Mouse (Mus musculus): ENCODE data around the gene Samd5. TPM values are rescaled to one million over a fixed set of nuclear protein-coding genes. Genes with fewer than 3 reads are reported as not detected.

Samd5 gene
- polyA plus RNA-seq, 1 experiment from 2014 or later, result 15.3 TPM

DNA sequence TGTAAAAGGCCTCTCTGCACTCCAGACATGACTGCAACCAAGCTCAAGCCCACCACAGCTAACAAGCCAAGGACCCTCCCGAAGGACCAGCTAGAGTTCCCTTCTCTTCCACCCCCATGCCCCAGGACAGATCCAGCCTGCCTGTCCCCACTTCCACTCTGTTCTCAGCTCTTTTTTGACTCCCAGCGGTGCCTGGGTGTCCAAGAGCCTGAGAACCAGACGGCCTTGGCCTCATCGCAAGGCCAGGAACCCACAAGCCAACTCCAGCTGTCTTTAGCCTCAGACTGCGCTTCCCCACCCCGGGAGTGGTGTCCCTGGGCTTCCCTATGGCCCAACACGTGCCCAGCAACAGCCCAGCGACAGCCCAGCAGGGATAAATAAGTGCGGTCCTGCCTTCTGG lies 23.1 kb upstream of the Samd5 start:
- Histone ChIP-seq H3K4me3 (ENCODE audit: low read depth, low read length) (no peak overlapping the region), H3K4me2 (no peak overlapping the region), H3K4me1 (ENCODE audit: insufficient read depth) (no peaks in the 10 kb centered on the region), H3K27me3 (ENCODE audit: insufficient read depth, low read length) (no peaks in the 10 kb centered on the region), H3K36me3 (ENCODE audit: insufficient read depth) (no peaks in the 10 kb centered on the region), H3K9me3 (ENCODE audit: low read depth, low read length) (no peaks in the 10 kb centered on the region), H3K27ac (ENCODE audit: low read depth) (no peak overlapping the region), H3K9ac (no peak overlapping the region)
- WGBS, result 80% methylated on average over 9 of the region's 9 CpGs
- TF ChIP-seq CTCF (IDR thresholded peaks at IDR 0.05; ENCODE audit: low read depth), result no peak
- DNase-seq (no peak), ATAC-seq (ENCODE audit: insufficient read depth) (no peak)

DNA sequence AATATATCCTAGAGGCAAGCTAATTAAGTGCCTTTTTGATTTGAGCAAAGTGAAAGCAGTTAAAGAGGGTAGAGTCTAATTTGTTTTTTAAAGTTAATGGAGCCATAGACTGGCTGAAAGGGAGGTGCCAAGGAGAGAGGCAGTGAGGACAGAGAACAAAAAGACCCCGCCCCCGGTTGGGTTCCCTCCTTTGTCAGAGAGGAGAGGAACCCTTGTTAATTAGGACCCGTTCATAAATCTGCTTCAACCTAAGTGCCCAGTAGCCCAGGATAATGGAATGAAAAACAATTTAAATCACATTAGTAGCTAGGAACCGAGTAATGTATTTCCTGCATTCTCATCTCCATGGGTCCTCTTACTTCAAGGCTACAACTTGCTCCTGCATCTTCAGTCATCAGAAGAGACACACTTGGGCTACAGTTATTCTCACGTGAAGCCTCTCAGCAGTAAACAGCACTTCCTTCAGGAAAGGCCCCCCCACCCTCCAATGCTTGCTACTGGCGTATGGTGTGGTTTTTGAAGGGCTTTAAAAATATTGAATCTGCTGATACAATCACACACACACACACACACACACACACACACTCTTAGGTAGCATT lies 21.6 kb upstream of the Samd5 start:
- Histone ChIP-seq H3K9me3 (ENCODE audit: low read depth, low read length) (no peaks in the 10 kb centered on the region), H3K4me2 (no peak overlapping the region), H3K36me3 (ENCODE audit: insufficient read depth) (no peaks in the 10 kb centered on the region), H3K9ac (no peak overlapping the region), H3K27ac (ENCODE audit: low read depth) (no peak overlapping the region), H3K27me3 (ENCODE audit: insufficient read depth, low read length) (no peaks in the 10 kb centered on the region), H3K4me3 (ENCODE audit: low read depth, low read length) (no peak overlapping the region), H3K4me1 (ENCODE audit: insufficient read depth) (no peaks in the 10 kb centered on the region)
- ATAC-seq (ENCODE audit: insufficient read depth), result no peak
- TF ChIP-seq CTCF (IDR thresholded peaks at IDR 0.05; ENCODE audit: low read depth), result no peak
- DNase-seq, result no peak
- 58% methylated on average over 6 of the region's 6 CpGs for WGBS

DNA sequence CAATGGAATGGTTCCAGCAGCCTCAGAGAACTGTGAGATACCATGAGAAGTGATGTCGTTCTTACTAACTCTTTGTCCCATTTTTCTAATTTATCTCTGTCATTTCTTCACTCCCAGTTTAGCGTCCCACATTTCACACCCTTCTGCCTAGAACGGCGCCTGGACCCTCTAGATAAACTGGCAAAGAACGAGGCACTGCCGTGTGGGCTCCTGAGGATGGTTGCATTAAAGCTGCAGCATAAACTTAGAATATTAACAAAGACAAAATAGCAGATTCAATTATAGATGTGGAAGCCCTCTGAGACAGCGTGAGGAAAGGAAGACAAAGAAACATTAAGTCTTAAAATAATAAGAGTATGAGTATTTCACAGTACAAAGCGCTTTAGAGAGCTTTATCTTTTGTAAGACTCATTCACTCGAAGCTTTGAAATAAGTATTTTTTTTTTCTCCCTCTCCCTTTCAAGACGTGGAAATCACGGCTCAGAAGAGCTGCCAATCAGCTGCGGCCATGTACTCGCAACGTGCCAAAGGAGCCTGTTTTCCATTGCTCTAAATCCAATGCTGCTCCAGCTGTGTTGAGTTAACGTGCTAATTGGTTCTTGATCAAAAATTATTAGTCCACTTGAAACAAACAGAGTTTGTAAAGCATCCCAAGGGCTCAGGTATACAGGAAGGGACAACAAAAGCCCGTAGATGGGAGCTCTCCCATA lies 19.1 kb upstream of the Samd5 start:
- TF ChIP-seq CTCF (IDR thresholded peaks at IDR 0.05; ENCODE audit: low read depth), result no peak
- Histone ChIP-seq H3K4me1 (ENCODE audit: insufficient read depth) (no peaks in the 10 kb centered on the region), H3K9me3 (ENCODE audit: low read depth, low read length) (no peaks in the 10 kb centered on the region), H3K4me3 (ENCODE audit: low read depth, low read length) (no peak overlapping the region), H3K27me3 (ENCODE audit: insufficient read depth, low read length) (no peaks in the 10 kb centered on the region), H3K9ac (no peak overlapping the region), H3K27ac (ENCODE audit: low read depth) (no peak overlapping the region), H3K4me2 (no peak overlapping the region), H3K36me3 (ENCODE audit: insufficient read depth) (no peaks in the 10 kb centered on the region)
- peak; percentile 46 for DNase-seq
- WGBS, result 58% methylated on average over 16 of the region's 16 CpGs
- ATAC-seq (ENCODE audit: insufficient read depth), result no peak

DNA sequence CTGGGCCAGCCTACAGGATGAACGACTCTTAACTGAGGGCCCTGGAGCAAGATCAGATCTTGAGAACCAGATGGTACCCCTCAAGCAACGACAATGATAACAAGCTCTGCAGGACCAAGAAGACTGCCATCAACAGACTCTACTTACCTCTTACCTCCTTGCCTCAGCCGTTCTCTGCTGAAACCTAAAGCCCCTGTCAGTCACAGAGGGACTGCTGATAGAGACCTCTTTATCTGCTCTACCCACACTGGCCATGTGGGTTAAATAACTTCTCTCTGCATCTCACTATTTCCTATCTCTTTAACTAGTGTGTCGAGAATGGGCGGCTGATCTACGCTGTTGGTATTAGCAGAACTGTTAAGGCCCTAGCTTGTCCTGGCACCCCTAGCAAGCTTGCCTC lies 5.9 kb upstream of the Samd5 start:
- Histone ChIP-seq H3K4me2 (no peak overlapping the region), H3K4me3 (ENCODE audit: low read depth, low read length) (no peak overlapping the region), H3K4me1 (ENCODE audit: insufficient read depth) (no peaks in the 10 kb centered on the region), H3K36me3 (ENCODE audit: insufficient read depth) (no peaks in the 10 kb centered on the region), H3K9ac (no peak overlapping the region), H3K27me3 (ENCODE audit: insufficient read depth, low read length) (no peaks in the 10 kb centered on the region), H3K27ac (ENCODE audit: low read depth) (no peak overlapping the region), H3K9me3 (ENCODE audit: low read depth, low read length) (no peaks in the 10 kb centered on the region)
- no peak for DNase-seq
- WGBS, result 65% methylated on average over 6 of the region's 6 CpGs
- TF ChIP-seq CTCF (IDR thresholded peaks at IDR 0.05; ENCODE audit: low read depth), result no peak
- ATAC-seq (ENCODE audit: insufficient read depth), result no peak

DNA sequence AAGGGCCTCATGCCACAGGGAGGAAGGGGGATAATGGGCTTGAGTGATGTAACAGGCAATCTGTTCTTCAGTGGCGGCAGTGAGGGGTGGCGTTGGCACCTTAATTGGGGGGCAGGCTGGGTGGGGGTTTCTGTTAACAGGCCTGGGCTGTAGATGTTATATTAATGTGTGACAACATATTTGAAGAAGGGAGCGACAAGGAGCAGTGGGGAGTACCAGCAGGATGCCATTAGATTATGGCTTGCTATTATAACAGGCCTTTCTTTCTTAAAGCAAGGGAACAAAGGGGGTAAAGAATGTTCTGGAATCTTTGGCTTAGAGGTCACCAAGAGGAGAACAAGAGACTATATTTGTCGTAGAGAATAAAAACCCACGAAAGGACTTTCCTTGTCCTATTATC lies 4.9 kb upstream of the Samd5 start:
- DNase-seq (no peak), ATAC-seq (ENCODE audit: insufficient read depth) (no peak)
- 78% methylated on average over 5 of the region's 5 CpGs for WGBS

DNA sequence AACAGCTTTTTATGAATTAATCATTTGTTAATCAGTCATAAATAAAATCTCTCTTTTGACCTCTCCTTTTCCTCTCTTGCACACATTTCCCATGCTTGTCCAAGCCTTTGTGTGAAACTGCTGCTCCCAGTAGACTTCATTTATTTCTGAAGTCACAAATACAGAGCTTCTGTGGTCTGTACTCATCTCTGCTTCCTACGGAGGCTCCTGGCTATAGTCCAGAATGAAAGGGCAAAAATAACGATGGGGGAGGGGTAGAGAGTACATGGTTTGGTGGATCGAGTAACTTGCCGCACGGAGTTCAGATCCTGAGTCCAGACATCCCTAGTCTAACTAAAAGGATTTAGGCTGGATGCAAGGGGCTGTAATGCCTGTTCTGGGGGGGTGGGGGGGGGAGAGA lies 3.1 kb upstream of the Samd5 start:
- H3K4me1 ChIP-seq (ENCODE audit: insufficient read depth), result no peaks in the 10 kb centered on the region
- no peak for TF ChIP-seq CTCF (IDR thresholded peaks at IDR 0.05; ENCODE audit: low read depth)
- no peaks in the 10 kb centered on the region for H3K27me3 ChIP-seq (ENCODE audit: insufficient read depth, low read length)
- WGBS, result 25% methylated on average over 5 of the region's 5 CpGs
- no peak overlapping the region for H3K9ac ChIP-seq
- no peaks in the 10 kb centered on the region for H3K36me3 ChIP-seq (ENCODE audit: insufficient read depth)
- ATAC-seq (ENCODE audit: insufficient read depth) (no peak), DNase-seq (peak; percentile 61)
- no peak overlapping the region for H3K27ac ChIP-seq (ENCODE audit: low read depth)
- no peak overlapping the region for H3K4me3 ChIP-seq (ENCODE audit: low read depth, low read length)
- H3K9me3 ChIP-seq (ENCODE audit: low read depth, low read length), result no peaks in the 10 kb centered on the region
- H3K4me2 ChIP-seq, result no peak overlapping the region

More for the DNA sequence above, 4.9 kb upstream of the Samd5 start:
- no peaks in the 10 kb centered on the region for H3K27me3 ChIP-seq (ENCODE audit: insufficient read depth, low read length)
- H3K4me2 ChIP-seq, result no peak overlapping the region
- H3K27ac ChIP-seq (ENCODE audit: low read depth), result no peak overlapping the region
- H3K4me1 ChIP-seq (ENCODE audit: insufficient read depth), result no peaks in the 10 kb centered on the region
- H3K9me3 ChIP-seq (ENCODE audit: low read depth, low read length), result no peaks in the 10 kb centered on the region
- TF ChIP-seq CTCF (IDR thresholded peaks at IDR 0.05; ENCODE audit: low read depth), result no peak
- H3K36me3 ChIP-seq (ENCODE audit: insufficient read depth), result no peaks in the 10 kb centered on the region
- no peak overlapping the region for H3K9ac ChIP-seq
- no peak overlapping the region for H3K4me3 ChIP-seq (ENCODE audit: low read depth, low read length)

DNA sequence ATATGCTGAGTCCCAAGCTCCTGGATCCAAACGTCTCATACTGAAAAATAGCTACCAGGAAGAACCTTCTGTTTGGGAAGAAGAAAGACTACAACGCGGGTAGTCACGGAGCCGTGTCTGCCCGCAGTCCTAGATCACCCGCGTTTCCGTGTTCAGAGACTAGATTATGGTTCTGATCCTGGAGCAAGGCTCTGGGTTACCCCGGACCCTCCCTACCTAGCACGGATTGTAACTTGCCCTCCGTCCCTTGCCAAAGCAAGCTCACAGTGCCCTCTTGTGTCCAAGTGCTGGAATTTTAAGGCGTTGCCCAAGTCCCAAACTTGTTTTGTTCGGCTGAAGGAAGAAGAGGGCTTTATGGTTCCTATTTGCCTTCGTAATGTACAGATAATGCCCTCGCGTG lies 1.9 kb upstream of the Samd5 start:
- H3K4me2 ChIP-seq, result peak overlapping the region; percentile 93
- peak; percentile 99 for TF ChIP-seq CTCF (IDR thresholded peaks at IDR 0.05; ENCODE audit: low read depth)
- H3K9ac ChIP-seq, result 0 out of 2 replicates have a peak overlapping the region, but pooled peaks have one; percentile 0
- WGBS, result 1% methylated on average over 17 of the region's 17 CpGs
- H3K4me3 ChIP-seq (ENCODE audit: low read depth, low read length), result peak overlapping the region; percentile 22; the same call in 1 of the 2 replicates
- no peaks in the 10 kb centered on the region for H3K4me1 ChIP-seq (ENCODE audit: insufficient read depth)
- ATAC-seq (ENCODE audit: insufficient read depth) (peak; percentile 68), DNase-seq (peak; percentile 97)
- H3K27me3 ChIP-seq (ENCODE audit: insufficient read depth, low read length), result no peaks in the 10 kb centered on the region
- H3K9me3 ChIP-seq (ENCODE audit: low read depth, low read length), result no peaks in the 10 kb centered on the region
- H3K27ac ChIP-seq (ENCODE audit: low read depth), result no peak overlapping the region
- no peaks in the 10 kb centered on the region for H3K36me3 ChIP-seq (ENCODE audit: insufficient read depth)

All from lung, embryonic 14.5 days (tissue).